Mouse (Mus musculus) ovary, adult 2 months (tissue): Measurements from ENCODE around the gene Ints12. TPM values are rescaled to one million over a fixed set of nuclear protein-coding genes. Genes with fewer than 3 reads are reported as not detected.

Source experiments
- polyA plus RNA-seq: library from polyadenylated mRNA; depleted of rRNA; stranded (reverse); fragments of >200 nt; gene quantifications from 2 replicates; pipeline ENCODE4 v1.2.3, GENCODE M21; 2012; rRNA removed

The Ints12 gene
- 4.8 and 9.0 TPM in 2 replicates for polyA plus RNA-seq

DNA sequence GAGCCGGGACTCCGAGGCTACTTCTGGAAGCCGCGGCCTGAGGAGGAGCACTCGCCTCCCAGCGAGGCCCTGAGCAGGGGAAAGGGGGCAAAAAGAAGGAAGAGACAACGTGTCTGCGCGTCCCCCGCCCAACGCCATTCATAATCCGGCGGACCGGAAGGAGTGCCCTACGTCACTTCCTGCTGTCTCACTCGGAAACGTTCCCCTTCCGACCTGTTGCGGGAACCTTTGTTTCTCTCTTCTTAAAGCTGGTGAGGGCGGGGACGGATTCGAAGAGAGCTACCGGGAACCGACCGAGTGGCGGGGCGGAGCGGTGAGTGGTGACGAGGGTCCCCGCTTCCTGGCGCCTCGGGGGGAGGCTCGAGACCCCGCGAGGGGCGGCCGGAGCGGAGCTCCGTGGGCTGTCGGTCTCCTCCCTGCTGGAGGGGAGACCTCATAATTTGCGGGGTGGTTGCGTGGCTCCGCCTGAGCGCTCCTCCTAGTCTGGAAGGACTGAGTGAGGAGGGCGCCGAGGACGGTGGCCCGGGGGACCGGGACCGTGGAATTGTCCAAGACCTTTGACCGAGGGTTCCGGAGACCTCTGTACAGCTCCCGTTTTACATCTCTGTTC lies at the start of gene Ints12, which contains the start of gene Gstcd:
Gene Ints12 (plus strand): TSS at position 177 of the 610 bp plus-strand sequence.
Gene Gstcd (minus strand): TSS at position 370 of the 610 bp plus-strand sequence.

Other genes starting within 250 kb of the Ints12 start
- 34.9 and 37.1 TPM in 2 replicates for gene Npnt, start 141.5 kb upstream of the Ints12 start, polyA plus RNA-seq
- 5.4 and 7.1 TPM in 2 replicates for gene Gstcd, start 193 bp downstream of the Ints12 start, polyA plus RNA-seq
- gene Arhgef38, start 143.1 kb downstream of the Ints12 start, polyA plus RNA-seq = 0.12 and 0.21 TPM in 2 replicates
- gene Ppa2, start 218.3 kb downstream of the Ints12 start, polyA plus RNA-seq = 42.2 and 105 TPM in 2 replicates